ENCODE assay signal across 8 mouse cellular contexts in the genomic region with DNA sequence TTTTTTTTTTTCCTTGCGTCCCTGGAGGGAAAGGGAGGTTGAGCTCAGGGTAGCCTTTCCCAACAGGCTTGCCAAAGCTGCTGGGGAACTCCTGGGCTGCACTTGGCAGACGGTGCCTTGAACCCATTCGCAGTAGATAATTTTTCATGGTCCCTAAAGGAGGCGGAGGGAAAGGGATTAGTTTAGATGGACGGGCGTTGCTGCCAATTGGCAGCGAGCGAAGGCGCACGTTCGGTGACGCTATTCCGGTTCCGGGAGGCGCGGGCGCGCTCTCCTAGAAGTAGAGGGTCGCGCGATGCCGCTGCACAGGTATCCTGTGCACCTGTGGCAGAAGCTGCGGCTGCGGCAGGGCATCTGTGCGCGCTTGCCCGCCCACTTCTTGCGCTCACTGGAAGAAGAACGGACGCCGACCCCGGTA. TPM values are rescaled to one million over a fixed set of nuclear protein-coding genes. Genes with fewer than 3 reads are reported as not detected.
DNase-seq lines count a peak whose midpoint lies in the region; ATAC-seq lines count a peak whose summit lies in the region.

A gene (plus strand): TSS at position 234 of the 418 bp plus-strand sequence.

- peak; percentile 94 for ATAC-seq in inflammation-experienced regulatory T-cells, adult 6 months
- peak; percentile 76 for ATAC-seq in megakaryocyte-erythroid progenitor cell, adult 5-6 weeks (replicated peaks; ENCODE audit: low FRiP score, low TSS enrichment, poor library complexity, severe bottlenecking)

- intact Hi-C loops in gastrocnemius, postnatal 14 days (cut with DNase I; ENCODE audit: low total_unique reads): no loop called here
- intact Hi-C loops in left cerebral cortex, postnatal 10 days (cut with DNase I): no loop called here

- DNase-seq in adrenal gland, adult (ENCODE audit: inconsistent age in 2 of 2, low spot score in 1 of 2): peak; percentile 91 to 97
- peak; percentile 98 for DNase-seq in embryo, embryonic 10.5 days (ENCODE audit: low spot score)
- DNase-seq in gastrocnemius, postnatal 14 days: peak; percentile 94
- DNase-seq in left cerebral cortex, postnatal 10 days (ENCODE audit: extremely low spot score in 1 of 2, low spot score in 2 of 2): peak; percentile 92 to 97
- peak; percentile 84 for DNase-seq in right cerebral cortex, postnatal 25 days
- DNase-seq in urinary bladder, postnatal 4 days (ENCODE audit: low spot score in 2 of 2): peak; percentile 88 to 95

RNA-seq across cellular contexts. Expression of the gene that starts here (rescaled TPM):
- 10 to 100 TPM; 55.3 to 57.7 TPM for total RNA-seq in gastrocnemius, postnatal 14 days (2021)
- 100 to 1,000 TPM in 2 of 3 experiments, 10 to 100 TPM in 1; 94.6 to 150 (median 125) TPM for polyA plus RNA-seq in inflammation-experienced regulatory T-cells, adult 6 months (2017; shearing (Covaris generic))
- 10 to 100 TPM; 78.1 to 82.1 TPM for total RNA-seq in left cerebral cortex, postnatal 10 days (2021)
- 116 and 152 TPM in 2 replicates for total RNA-seq in megakaryocyte-erythroid progenitor cell, adult 5-6 weeks (2014; fragmentation: Nextera tagmentation)
- total RNA-seq in megakaryocyte-erythroid progenitor cell, adult 5-6 weeks (2017): 30.1 and 63.1 TPM in 2 replicates

Comparison
In these comparisons a context has a peak if more than half of its experiments do, and no peak if none do; other contexts are left out.
1. Peak in every context shown above with its lines: DNase-seq and ATAC-seq.